Mouse (Mus musculus): Measurements from ENCODE around the gene Rab29.
"Not testable (repeated sequence)": the region's sequence is repeated elsewhere in the genome, so short reads cannot be mapped to it uniquely, and the experiment has no call there.

Rab29 gene

DNA sequence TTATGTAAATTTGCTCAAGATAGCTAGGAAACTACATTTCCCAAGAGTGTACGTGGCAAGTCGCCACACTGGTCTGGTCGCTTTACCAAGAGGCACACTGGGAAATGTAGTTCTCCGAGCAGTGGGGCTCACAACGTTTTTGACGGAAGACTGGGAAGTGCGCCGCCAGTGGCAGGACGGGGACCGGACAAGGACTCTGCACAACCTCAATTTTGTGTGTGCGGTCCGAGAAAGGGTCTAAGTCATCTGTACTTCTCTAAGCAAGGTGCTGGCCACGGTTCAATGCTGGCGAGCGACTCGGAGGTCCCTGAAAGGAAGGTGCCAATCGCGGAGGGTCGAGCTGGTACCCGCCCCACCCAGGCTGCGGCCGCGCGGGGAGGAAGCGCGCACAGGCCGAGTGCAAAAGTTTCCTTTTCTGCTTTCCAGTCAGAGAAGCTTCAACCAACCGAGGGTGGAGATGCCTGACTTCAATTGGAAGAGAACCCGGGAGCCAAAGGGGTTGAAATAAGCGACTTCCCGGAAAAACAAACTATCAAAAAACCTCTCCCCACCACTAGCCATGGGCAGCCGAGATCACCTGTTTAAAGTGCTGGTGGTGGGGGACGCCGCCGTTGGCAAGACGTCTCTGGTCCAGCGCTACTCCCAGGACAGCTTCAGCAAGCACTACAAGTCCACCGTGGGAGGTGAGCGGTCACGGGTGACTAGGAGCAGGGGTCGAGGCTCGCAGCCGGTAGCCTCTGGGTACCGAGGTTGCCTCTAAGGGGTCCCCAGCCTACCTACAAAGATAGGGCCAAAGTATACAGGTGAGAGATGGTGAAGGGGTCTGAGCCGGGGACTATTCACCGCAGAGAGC, at the start of gene Rab29:
Gene Rab29, plus strand, starts transcription at position 132 of the 853 bp plus-strand sequence.
- peak; percentile 92 for DNase-seq (ENCODE audit: low spot score)

GRCm38 (mm10) chr1:131820353-131820752, 46.7 kb upstream of the Rab29 start:
- DNase-seq (ENCODE audit: low spot score) = not testable (repeated sequence)

GRCm38 (mm10) chr1:131820887-131821328, 46.1 kb upstream of the Rab29 start:
- peak; percentile 52 for DNase-seq (ENCODE audit: low spot score)

GRCm38 (mm10) chr1:131822292-131822691, 44.7 kb upstream of the Rab29 start:
- DNase-seq (ENCODE audit: low spot score) = no peak

DNA sequence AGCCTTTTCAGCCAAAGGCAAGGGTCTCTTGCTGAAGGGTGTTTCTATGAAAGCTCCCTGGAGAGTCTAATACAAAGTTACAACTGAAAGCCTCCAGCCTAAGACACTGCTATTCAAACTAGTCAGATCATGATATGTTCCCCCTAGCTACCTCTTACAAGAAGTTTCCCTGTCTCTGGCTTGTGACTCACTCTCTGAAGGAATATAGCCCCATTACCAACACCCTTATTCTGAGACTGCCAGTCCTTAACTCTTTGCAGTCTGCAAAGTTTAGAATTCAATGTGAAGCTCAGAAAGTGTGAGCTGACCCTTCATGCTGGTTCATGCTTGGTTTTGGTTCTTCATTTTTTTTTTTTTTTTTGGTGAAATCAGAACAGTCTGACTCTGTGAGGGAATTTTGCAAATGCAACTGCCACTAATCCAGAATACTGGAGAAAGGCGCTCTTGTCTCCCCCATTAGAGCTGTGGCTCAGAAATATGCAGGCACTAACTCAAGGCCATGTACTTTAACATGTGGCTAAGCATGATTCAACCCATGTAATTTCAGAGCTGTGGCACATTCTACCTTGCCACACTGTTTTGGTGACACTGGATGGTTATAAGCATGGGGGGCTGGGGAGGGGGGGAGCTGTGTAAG, 44.0 kb upstream of the Rab29 start:
- no peak for DNase-seq (ENCODE audit: low spot score)

DNA sequence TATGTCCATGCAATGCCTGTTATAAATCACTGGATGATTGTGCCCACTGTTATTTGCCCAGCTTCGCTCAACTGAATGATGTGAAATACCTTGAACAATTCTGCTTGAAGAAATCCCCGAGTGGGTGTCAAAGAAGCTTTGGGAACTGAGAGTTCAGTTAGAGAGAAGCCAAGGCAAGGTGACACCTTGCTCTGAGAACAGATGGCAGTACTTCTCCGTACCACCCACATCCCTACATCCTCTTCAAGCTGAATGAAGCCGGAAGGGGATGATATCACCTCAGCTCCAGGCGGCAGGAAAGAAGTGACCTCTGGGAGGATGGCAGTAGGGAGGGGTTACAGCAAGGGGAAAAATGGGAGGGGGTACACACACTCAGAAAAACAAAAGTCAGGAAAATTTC, 43.5 kb upstream of the Rab29 start:
- no peak for DNase-seq (ENCODE audit: low spot score)

DNA sequence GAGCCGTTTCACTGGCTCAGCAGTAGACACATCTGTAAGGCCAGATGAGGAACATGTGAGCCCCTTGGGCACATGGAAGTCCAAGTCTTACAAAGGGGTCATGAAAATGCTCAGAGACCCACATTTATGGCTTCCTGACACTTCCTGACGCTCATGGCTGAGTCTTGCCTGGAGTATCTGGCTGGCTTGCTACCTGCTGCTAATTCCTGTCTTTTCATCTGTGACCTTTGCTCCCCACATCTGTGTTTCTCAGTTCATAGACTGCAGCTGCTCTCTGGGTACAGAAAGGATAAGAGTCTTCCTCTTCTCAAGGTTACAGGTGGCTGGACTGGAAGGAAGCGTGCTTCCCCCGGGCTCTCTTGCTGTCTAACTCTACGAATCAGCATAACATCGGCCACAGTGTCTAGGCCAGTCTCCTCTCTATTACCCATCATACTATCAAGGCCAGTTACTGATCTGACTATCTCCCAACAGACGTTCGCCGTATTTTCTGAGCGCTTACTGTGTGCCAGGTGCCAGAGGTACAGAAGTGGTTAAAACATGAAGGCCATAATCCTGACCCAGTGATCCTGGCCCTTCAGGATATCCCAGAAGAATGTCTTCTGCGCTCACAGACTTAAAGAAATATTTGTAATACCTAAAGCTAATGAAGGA, 42.4 kb upstream of the Rab29 start:
- no peak for DNase-seq (ENCODE audit: low spot score)

GRCm38 (mm10) chr1:131827207-131827786, 39.7 kb upstream of the Rab29 start, which contains the start of gene Slc41a1:
Gene Slc41a1, plus strand, starts transcription at chr1:131827493.
- DNase-seq (ENCODE audit: low spot score) = no peak

DNA sequence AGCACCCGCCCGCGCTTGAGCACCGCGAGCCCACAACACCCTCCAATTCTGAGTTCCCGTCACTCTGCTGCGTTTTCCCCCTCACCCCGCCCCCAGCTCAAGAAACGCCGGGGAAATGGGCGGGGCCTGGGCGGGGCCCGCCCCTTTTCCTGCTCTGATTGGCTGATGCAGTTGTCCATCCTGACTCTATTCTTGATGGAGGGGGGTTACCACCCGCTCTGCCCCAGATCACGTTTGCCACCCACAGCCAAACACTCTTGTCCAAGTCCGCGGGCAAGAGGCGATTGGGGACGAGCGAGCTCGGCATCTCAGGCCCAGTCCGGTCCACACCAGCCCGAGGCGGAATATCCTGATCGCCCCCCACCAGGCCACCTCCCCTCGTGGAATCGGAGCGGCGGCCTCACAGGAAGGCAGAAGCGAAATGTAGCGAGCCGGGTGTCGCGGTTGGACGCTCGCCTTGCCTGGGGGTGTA, 39.2 kb upstream of the Rab29 start:
- DNase-seq (ENCODE audit: low spot score) = peak; percentile 95

DNA sequence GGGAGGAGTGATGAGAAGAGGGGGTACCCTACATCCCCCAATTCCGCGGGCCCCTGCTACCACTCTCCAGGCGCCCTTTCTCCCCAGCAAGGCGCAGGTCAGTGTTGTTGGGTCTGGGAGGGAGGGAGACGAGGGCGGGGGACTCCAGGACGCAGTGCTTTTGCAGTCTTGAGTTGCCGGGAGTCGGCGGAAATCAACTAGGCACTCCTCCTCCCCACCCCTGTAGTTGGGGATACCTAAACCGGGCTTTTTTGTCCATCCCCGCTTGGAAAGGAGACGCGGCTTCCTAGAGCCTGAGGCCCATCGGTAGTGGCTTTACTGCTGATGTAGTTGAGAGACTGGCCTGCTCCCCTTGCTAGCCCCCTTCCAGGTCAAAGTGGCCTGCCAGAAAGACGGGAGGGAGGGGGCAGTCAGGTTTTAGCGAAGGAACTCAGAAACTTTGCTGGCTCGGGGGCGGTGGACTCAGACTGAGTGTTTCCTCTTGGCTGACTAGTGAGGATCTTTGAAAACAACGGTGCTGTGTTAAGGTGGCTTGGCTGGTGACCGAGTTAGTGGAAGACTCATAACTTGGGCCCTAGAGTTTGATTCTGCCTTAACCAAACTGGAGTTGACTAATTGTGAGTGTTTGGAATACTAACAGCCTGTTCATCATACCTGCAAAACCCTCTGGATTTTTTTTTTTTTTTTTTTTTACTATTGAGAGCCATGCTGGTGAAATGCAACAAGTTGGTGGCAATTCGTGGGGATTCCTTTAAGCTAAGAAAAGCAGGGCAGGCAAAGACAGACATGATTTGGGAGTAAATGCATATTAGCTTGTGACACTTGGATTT, 38.5 kb upstream of the Rab29 start:
- no peak for DNase-seq (ENCODE audit: low spot score)

GRCm38 (mm10) chr1:131829279-131829678, 37.7 kb upstream of the Rab29 start:
- DNase-seq (ENCODE audit: low spot score) = no peak

DNA sequence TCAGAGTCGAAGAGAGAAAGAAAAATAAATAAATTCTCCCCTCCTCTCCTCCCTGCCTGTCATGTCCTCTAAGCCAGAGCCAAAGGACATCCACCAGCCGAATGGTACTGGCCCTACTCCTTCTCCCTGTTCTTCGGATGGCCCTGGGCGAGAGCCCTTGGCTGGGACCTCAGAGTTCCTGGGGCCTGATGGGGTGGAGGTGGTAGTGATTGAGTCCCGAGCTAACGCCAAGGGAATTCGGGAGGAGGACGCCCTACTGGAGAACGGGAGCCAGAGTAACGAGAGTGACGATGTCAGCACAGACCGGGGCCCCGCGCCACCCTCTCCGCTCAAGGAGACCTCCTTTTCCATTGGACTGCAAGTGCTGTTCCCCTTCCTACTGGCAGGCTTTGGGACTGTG, 36.5 kb upstream of the Rab29 start:
- no peak for DNase-seq (ENCODE audit: low spot score)

- DNase-seq (ENCODE audit: low spot score) = no peak
Measured at GRCm38 (mm10) chr1:131830971-131831641, 35.9 kb upstream of the Rab29 start.

DNA sequence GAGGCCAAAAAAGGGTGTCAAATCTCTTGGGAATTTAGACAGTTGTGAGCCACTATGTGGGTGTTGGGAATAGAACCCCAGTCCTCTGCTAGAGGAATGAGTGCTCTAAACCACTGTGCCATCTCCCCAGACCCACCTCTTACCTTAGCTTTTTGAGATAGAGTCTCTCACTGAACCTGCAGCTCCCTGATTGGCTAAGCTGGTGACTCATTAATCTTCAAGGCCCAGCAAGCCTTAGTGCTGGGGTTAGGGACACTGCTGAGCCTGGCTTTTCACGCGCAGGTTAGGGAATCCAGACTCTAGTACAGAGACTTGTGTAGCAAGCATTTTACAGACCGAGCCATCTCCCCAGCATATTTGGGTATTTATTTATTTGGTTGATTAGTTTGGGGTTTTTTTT, 30.0 kb upstream of the Rab29 start:
- no peak for DNase-seq (ENCODE audit: low spot score)

DNA sequence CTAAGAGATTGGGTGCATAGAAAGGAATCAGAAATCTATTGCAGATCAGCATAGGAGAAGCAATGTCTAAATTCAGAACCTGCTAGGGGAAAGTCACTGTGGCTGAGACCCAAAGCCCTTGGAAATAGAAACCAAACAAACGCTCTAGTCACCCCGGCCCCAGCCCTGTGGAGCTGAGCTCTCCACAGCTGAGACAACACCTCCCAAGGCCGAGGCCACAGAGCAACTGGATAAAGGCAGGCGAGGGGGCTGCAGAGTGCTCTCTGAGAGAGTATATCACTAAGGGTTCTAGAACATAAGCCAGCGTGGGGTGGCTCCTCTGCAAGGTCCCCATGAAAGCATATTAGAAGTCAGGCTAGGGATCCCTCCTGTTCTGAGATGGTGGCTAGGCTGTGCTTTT, 28.5 kb upstream of the Rab29 start:
- DNase-seq (ENCODE audit: low spot score) = no peak

GRCm38 (mm10) chr1:131839279-131839678, 27.7 kb upstream of the Rab29 start:
- no peak for DNase-seq (ENCODE audit: low spot score)

- DNase-seq (ENCODE audit: low spot score) = no peak
Measured at GRCm38 (mm10) chr1:131842221-131842620, 24.8 kb upstream of the Rab29 start.

GRCm38 (mm10) chr1:131843758-131844157, 23.3 kb upstream of the Rab29 start:
- no peak for DNase-seq (ENCODE audit: low spot score)

DNA sequence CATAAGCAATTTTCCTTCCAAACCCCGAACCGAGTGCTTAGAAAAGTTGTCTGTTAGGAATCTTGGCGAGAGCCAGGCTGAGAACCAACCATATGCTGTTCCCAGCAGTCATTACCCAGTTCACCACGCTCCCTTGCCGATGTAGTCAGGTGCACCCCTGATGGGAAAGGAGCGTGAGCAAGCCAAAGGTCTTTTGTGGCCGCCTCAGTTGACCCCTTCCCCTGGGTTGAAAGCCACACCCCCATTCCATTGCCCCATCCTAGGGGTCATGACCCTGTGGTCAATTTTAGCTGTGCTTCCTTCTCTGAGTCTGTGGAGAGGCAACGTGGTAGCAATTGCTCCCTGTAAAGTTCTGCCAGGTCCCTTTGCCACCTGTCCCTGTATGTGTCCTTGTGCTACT, 22.1 kb upstream of the Rab29 start:
- DNase-seq (ENCODE audit: low spot score) = no peak

GRCm38 (mm10) chr1:131846255-131846654, 20.8 kb upstream of the Rab29 start:
- peak; percentile 66 for DNase-seq (ENCODE audit: low spot score)

- no peak for DNase-seq (ENCODE audit: low spot score)
Measured at GRCm38 (mm10) chr1:131861811-131862210, 5.2 kb upstream of the Rab29 start.

Measured in layer of hippocampus, adult 11-12 months (tissue).